Mouse (Mus musculus): ENCODE data around the gene Irf2. TPM values are rescaled to one million over a fixed set of nuclear protein-coding genes. Genes with fewer than 3 reads are reported as not detected.
A peak's percentile ranks its signal among the peaks of the same experiment; 100 is the strongest.

Gene Irf2
- polyA plus RNA-seq, 1 experiment: 10.1 TPM

DNA sequence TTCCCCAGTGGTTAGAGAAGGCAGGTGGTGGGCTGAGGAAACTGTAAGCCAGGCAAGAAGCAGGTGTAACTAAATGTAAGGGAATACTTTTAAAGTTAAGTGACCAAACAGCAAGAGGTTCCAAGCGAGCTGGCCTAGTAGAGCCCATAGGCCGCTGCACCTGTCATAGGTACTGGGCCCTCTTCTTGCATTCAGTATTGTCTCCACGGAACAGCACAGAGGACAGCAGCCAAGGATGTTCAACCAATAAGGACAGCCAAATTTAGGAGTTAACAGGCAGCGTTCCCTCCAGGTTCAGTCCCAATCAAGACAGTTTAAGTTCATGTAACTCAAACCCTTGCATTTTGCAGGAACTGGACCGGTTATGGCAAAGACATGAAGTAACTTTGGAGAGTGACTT is 931 bp upstream of the Irf2 start:
- TF ChIP-seq CTCF (IDR thresholded peaks at IDR 0.05; ENCODE audit: control insufficient read depth, insufficient read depth, insufficient replicate concordance, low read depth, low read length) (no peak), POLR2A (IDR thresholded peaks at IDR 0.05; ENCODE audit: control insufficient read depth, low read depth, low read length) (no peak)
- no peak overlapping the region for H3K4me3 ChIP-seq (ENCODE audit: control insufficient read depth, low read depth, low read length)

DNA sequence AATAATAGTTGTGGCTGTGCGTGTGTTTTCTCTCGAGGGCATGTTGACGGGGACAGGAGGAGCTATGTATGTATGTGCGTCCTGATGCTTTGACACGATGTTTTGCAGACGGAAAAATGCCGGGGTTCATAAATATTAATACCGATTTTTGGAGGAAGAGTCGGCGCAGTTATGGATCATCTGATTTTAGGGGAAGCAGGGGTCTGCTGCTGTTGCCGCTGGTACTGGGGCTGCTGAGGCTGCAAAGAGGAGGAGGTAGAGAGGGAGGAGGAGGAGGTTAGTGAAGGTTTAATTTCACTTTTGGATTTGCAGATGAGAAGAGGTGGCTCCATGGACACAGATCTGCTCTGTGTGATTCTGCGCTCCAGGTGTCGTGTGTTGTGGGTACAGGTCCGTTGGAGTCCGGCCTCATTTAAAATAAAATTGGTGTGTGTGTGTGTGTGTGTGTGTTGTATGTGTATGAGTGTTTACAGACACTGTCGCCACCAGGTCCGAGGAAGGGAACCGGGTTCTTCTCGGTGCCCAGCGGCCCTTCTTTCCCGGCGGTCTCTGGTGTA is 502 bp downstream of the Irf2 start:
- no peaks in the 10 kb centered on the region for H3K36me3 ChIP-seq (ENCODE audit: control insufficient read depth, insufficient read depth, low read length)
- TF ChIP-seq CTCF (IDR thresholded peaks at IDR 0.05; ENCODE audit: control insufficient read depth, insufficient read depth, insufficient replicate concordance, low read depth, low read length) (no peak), POLR2A (IDR thresholded peaks at IDR 0.05; ENCODE audit: control insufficient read depth, low read depth, low read length) (no peak)
- peak overlapping the region; percentile 67 for H3K27ac ChIP-seq (ENCODE audit: control insufficient read depth, insufficient read depth, low read depth, low read length)

More for the DNA sequence above, 931 bp upstream of the Irf2 start:
- no peaks in the 10 kb centered on the region for H3K27me3 ChIP-seq (ENCODE audit: control insufficient read depth, insufficient read depth, low read length)
- no peak overlapping the region for H3K27ac ChIP-seq (ENCODE audit: control insufficient read depth, insufficient read depth, low read depth, low read length)
- no peaks in the 10 kb centered on the region for H3K36me3 ChIP-seq (ENCODE audit: control insufficient read depth, insufficient read depth, low read length)
- H3K4me1 ChIP-seq (ENCODE audit: control insufficient read depth, insufficient read depth, low read length): peaks cover 8% of the 10 kb centered on the region

DNA sequence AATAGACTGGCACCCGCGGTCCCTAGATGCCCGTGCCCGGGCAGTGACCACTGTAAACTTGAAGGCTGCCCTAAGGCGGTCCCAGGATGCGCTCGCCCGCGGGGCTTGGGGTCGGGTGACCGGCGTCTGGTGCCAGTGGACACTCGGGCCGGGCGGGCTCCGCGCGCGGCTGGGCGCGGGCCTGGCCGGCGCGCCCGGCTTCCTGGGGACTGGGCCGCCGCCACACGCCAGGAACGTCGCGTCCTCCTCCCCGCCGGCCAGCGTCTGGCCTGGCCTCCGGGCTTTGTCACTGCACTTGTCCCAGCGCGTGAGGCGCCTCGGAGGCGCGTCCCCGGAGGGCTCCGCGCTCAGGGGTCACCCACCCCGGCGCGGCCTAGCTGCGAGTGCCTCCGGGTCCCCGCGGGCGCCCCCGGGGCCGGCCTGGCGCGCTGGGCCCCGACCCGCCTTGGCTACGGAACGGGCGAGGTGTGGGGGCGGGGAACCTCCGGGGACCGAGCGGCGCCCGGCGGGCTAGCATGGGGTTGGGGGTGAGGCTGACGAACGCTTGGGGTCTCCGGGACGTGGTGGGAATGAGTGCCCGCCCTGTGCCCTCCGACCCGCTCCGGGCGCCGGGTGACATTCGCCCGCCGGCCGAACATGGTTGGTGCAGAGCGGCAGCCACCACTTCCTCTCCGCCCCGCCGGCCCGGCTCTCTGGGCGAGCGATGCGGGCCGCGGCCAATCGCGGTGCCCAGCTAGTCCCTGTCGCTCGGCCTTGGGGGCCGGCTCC is 1.2 kb downstream of the Irf2 start:
- no peaks in the 10 kb centered on the region for H3K36me3 ChIP-seq (ENCODE audit: control insufficient read depth, insufficient read depth, low read length)
- peak overlapping the region; percentile 67 for H3K27ac ChIP-seq (ENCODE audit: control insufficient read depth, insufficient read depth, low read depth, low read length)
- TF ChIP-seq POLR2A (IDR thresholded peaks at IDR 0.05; ENCODE audit: control insufficient read depth, low read depth, low read length) (no peak), CTCF (IDR thresholded peaks at IDR 0.05; ENCODE audit: control insufficient read depth, insufficient read depth, insufficient replicate concordance, low read depth, low read length) (no peak)
- peak overlapping the region; percentile 88 for H3K4me3 ChIP-seq (ENCODE audit: control insufficient read depth, low read depth, low read length)
- H3K27me3 ChIP-seq (ENCODE audit: control insufficient read depth, insufficient read depth, low read length): no peaks in the 10 kb centered on the region
- H3K4me1 ChIP-seq (ENCODE audit: control insufficient read depth, insufficient read depth, low read length): peaks cover 8% of the 10 kb centered on the region

More for the DNA sequence above, 502 bp downstream of the Irf2 start:
- no peaks in the 10 kb centered on the region for H3K27me3 ChIP-seq (ENCODE audit: control insufficient read depth, insufficient read depth, low read length)
- H3K4me1 ChIP-seq (ENCODE audit: control insufficient read depth, insufficient read depth, low read length): peaks cover 8% of the 10 kb centered on the region
- H3K4me3 ChIP-seq (ENCODE audit: control insufficient read depth, low read depth, low read length): peak overlapping the region; percentile 88

DNA sequence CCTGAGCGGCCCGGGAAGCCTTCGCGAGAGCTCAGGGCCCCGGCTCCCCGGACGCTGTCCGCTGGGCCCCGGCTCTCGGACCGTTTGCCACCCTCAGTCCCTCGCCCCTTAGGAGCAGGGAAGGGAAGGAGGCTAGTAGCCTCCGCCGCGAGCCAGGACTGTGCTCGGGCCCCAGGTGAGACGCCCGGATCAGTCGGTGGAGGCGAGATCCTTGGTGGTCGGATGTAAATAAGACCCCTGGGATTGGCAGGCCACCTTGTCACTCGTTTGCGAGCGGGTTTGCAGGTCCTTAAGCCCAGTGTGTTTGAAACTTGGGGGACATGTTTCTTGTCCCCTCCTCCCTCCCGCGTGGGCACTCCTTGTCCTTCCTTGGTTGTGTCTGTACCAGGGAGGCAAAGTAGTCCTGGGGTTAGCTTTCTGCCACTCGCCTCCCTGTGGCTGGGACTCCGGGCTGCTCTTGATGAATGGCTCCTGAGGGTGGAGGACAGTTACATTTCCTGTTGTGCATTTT is 1.8 kb downstream of the Irf2 start:
- Histone ChIP-seq H3K36me3 (ENCODE audit: control insufficient read depth, insufficient read depth, low read length) (no peaks in the 10 kb centered on the region), H3K27me3 (ENCODE audit: control insufficient read depth, insufficient read depth, low read length) (no peaks in the 10 kb centered on the region), H3K4me3 (ENCODE audit: control insufficient read depth, low read depth, low read length) (peak overlapping the region; percentile 88), H3K4me1 (ENCODE audit: control insufficient read depth, insufficient read depth, low read length) (peaks cover 8% of the 10 kb centered on the region), H3K27ac (ENCODE audit: control insufficient read depth, insufficient read depth, low read depth, low read length) (peak overlapping the region; percentile 67)
- TF ChIP-seq POLR2A (IDR thresholded peaks at IDR 0.05; ENCODE audit: control insufficient read depth, low read depth, low read length) (no peak), CTCF (IDR thresholded peaks at IDR 0.05; ENCODE audit: control insufficient read depth, insufficient read depth, insufficient replicate concordance, low read depth, low read length) (no peak)

DNA sequence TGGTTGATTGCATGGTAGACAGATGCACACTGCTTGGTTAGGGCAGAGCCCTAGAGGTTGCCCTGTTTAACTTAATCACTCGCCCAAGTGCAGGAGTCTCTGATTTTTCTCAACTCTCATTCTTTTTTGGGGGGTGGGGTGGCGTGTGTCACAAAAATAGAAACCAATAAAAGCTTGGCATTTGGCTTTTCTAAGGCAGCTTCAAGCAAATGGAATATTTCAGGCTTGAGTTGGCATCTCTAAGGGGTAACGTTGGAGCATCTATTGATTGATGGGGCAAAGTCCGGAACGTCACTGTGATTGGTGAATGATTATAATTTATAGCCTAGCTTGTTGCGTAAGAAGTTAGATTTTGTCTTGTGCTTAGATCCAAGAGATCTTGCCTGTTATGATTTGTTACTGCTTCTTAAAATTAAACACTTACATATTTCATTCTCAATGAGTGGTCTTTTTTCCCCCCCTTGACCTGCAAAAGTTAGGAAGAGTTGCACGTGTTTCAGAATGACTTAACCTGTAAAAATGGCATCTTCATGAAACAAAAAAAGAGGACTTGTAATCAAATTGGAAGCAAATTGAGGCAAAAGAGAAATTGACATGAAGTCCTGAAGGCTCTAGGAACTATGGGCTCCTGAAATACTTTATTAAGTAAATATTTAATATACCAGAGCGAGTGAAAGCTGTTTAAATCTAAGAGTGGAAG is 2.6 kb downstream of the Irf2 start:
- Histone ChIP-seq H3K4me3 (ENCODE audit: control insufficient read depth, low read depth, low read length) (no peak overlapping the region), H3K4me1 (ENCODE audit: control insufficient read depth, insufficient read depth, low read length) (peaks cover 8% of the 10 kb centered on the region), H3K36me3 (ENCODE audit: control insufficient read depth, insufficient read depth, low read length) (no peaks in the 10 kb centered on the region), H3K27ac (ENCODE audit: control insufficient read depth, insufficient read depth, low read depth, low read length) (no peak overlapping the region), H3K27me3 (ENCODE audit: control insufficient read depth, insufficient read depth, low read length) (no peaks in the 10 kb centered on the region)
- no peak for TF ChIP-seq POLR2A (IDR thresholded peaks at IDR 0.05; ENCODE audit: control insufficient read depth, low read depth, low read length)
- TF ChIP-seq CTCF (IDR thresholded peaks at IDR 0.05; ENCODE audit: control insufficient read depth, insufficient read depth, insufficient replicate concordance, low read depth, low read length): no peak

DNA sequence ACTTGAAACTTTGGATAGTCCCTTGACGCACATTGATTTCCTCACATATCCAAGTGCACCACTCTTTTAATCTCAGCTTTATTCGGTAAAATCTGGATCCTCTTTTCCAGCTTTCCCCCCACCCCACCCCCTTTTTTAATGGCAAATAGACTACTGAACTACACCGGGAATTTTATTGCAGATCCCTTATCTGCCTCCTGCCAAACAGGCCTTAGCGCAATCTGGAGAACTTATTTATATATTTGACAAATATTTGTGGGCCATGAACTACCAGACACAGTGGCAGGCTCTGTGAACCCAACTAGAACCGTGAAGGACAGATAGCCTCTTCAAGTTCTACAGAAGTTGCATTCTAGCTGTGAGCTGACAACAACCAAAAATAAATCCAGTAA is 3.2 kb downstream of the Irf2 start:
- TF ChIP-seq CTCF (IDR thresholded peaks at IDR 0.05; ENCODE audit: control insufficient read depth, insufficient read depth, insufficient replicate concordance, low read depth, low read length) (no peak), POLR2A (IDR thresholded peaks at IDR 0.05; ENCODE audit: control insufficient read depth, low read depth, low read length) (no peak)
- no peak overlapping the region for H3K4me3 ChIP-seq (ENCODE audit: control insufficient read depth, low read depth, low read length)
- H3K36me3 ChIP-seq (ENCODE audit: control insufficient read depth, insufficient read depth, low read length): no peaks in the 10 kb centered on the region
- no peak overlapping the region for H3K27ac ChIP-seq (ENCODE audit: control insufficient read depth, insufficient read depth, low read depth, low read length)
- H3K4me1 ChIP-seq (ENCODE audit: control insufficient read depth, insufficient read depth, low read length): peaks cover 8% of the 10 kb centered on the region
- no peaks in the 10 kb centered on the region for H3K27me3 ChIP-seq (ENCODE audit: control insufficient read depth, insufficient read depth, low read length)

DNA sequence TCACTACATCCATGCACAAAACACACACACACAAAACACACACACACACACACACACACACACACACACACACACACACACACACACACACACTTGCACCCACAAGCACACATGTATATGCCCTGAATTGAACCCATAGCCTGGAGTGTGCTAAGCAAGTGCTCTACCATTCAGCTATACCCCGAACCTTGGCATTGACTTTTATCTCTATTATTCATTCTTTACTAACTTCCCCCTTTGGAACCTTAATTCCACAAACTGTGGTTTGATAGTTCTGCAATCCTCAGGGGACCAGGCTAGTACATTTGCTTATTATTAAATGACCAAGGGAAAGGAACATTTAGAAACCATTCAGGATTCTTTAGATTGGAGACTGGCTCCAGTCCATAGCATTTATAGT is 5.9 kb downstream of the Irf2 start:
- TF ChIP-seq CTCF (IDR thresholded peaks at IDR 0.05; ENCODE audit: control insufficient read depth, insufficient read depth, insufficient replicate concordance, low read depth, low read length): no peak
- no peak for TF ChIP-seq POLR2A (IDR thresholded peaks at IDR 0.05; ENCODE audit: control insufficient read depth, low read depth, low read length)
- H3K4me1 ChIP-seq (ENCODE audit: control insufficient read depth, insufficient read depth, low read length): peaks cover 8% of the 10 kb centered on the region
- H3K36me3 ChIP-seq (ENCODE audit: control insufficient read depth, insufficient read depth, low read length): no peaks in the 10 kb centered on the region
- no peak overlapping the region for H3K27ac ChIP-seq (ENCODE audit: control insufficient read depth, insufficient read depth, low read depth, low read length)
- no peak overlapping the region for H3K4me3 ChIP-seq (ENCODE audit: control insufficient read depth, low read depth, low read length)
- no peaks in the 10 kb centered on the region for H3K27me3 ChIP-seq (ENCODE audit: control insufficient read depth, insufficient read depth, low read length)
